Mouse (Mus musculus) spleen, adult 12 weeks (tissue): ENCODE data around the gene Npas1.

Experiments used
- DNase-seq: peaks from one replicate; pipeline ENCODE4 v3.0.0; 2022; ENCODE audit warnings: low spot score

Npas1 gene

DNA sequence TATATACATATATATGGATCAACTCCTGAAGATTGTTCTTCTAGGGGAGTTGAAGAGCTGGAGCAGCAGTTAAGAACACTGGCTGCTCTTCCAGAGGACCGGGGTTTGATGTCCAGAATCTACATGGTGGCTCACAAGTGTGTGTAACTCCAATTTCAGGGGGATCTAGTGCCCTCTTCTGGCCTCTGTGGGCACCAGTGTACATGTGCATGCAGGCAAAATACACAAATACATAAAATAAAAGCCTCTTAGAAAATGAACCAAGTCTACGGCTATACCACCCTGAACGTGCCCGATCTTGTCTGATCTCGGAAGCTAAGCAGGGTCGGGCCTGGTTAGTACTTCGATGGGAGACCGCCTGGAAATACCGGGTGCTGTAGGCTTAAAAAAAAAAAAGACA, 6.0 kb downstream of the Npas1 start:
- DNase-seq = no peak

DNA sequence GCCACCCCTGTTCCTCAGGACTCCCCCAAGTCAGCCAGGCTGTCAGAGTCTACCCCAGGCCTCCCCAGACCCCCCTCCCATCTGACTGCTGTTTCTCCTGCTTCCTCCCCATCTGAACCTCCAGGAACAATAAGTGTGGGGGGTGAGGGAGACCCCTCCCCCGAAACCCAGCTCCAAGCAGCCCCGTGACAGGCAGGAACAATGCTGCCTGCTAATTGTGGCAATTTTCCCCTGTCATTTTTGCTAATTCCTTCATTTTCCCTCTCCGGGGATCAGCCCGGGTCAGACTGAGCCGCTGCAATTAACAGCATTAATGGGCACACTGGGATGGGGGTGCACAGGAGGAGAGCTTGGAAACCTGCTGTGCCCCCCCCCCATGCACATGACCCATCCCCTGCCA, 9.4 kb downstream of the Npas1 start:
- DNase-seq = no peak

DNA sequence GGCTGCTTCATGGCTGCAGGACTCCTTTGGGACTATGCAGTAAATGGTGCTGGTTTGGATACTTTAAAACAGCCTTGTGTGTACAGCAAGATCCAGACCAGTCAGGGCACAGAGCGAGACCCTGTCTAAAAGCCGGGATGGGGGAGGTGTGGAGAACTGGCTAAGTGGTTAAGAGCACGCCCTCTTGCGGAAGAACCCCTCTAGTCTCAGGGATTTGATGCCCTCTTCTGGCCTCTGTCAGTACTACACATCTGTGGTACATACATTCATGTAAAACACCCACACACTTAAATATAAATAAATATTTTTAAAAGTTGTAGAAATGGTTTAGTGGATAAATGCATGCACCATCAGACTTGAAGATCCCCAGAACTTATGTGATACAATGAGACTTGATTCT, 11.0 kb downstream of the Npas1 start:
- peak; percentile 27 for DNase-seq

DNA sequence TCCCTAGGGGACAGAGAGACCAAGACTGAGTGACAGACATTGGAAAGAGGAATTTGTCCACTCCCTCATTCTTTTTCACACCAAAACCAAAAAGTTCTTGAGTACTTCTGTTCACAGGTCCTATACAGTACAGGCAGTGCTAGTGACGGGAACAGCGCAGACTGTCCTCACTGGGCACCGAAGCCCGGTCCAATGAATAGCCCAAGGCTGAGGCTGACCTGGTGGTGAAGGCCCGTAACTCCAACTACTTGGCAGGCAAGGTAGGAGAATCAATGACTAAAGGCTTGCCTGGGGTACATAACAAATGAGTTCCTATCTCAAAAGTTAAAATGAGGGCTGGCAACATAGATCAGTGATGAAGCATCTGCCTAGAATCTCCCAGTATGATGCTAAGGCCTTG, 12.0 kb downstream of the Npas1 start:
- no peak for DNase-seq

DNA sequence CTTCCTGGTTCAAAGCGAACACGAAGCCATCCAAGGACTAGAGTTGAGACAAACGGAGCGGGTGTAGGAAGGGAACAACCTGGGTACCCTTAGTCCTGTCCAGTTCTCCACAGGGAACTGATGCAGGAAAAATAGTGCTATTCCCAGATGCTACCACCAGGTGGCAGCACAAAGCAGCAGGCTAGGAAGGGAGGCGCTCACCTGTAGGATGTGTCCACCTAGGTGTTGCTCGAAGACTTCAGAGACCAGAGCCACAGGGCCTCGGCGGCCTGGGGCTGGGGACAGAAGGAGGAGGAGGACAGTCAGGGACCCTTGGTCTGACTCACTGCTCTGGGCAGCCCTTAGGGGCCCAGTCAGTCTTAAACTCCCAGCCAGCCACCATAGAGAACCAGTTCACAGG, 12.4 kb downstream of the Npas1 start:
- DNase-seq = peak; percentile 64

DNA sequence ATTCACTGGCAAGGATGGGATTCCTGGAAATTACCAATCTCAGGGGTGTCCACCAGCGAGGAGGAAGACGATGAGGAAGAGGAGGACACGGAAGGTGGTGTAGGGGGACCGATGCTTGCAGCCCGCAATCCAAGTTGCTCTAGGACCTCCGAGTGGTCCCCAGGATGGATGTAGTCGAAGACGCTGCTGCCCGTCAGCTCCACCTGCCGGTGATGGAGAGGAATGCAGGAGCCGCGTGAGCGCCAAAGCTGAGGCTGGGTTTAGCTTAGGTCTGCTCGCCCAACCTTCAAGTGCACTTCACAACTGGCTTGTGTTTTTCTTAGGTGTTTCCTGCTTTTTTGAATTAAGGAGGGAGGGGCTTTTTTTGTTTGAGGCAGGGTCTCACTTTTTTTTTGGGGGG, 14.3 kb downstream of the Npas1 start:
- peak; percentile 72 for DNase-seq

DNA sequence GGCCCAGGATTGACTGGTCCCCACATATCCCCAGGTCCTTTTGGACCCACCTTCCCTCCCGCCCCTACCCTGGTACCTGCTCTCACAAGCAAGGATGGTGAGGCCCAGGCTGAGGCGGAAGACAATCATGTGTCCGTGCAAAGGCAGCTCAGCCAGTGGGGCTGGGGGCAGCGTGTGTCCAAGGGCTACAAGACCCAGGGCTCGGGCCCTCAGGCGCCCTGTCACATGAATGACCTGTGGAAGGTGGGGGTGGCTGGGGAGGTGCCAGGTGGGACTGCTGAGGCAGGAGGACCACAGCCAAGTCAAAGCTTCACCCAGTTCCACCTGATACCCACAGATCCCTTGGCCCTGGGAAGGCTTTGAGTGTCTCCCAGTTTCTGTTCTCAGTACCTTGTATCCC, 15.8 kb downstream of the Npas1 start:
- DNase-seq = no peak

DNA sequence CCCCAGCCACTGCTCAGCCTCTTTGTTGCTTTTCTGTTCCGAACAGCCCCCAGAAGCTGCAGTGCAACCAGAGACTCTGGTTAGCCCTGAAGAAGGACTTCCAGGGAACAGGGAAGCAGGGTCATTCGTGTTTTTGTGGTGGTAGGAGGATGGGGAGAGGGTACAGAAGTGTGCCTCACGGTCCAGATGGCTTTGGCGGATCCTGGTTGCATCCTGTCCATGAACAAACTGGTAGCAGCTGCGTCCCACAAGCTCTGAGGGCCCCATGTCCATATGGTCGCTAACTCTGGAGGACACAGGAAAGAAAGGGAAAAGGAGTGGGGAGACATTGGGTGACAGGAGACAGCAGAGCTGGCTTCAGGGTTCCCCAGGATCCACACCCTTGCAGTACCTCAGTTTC, 16.4 kb downstream of the Npas1 start:
- DNase-seq = no peak

DNA sequence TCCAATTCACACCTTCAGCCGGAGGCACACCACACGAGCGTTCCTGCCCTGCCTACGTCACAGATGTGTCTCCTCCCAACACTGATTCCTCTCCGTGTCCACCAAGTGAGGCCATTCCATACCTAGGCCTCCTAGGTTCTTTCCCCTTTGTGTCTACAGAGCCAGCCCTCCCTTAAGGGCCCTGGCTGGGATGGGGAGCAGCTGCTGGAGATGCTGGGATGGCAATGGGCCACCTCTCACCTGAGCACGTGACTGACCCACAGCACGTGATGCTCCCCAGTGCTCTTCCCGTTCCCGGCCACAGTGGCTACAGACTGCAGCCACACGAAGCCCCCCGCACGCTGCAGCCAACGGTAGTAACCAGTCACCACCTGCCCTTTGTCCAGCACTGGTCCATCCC, 17.0 kb downstream of the Npas1 start:
- no peak for DNase-seq

DNA sequence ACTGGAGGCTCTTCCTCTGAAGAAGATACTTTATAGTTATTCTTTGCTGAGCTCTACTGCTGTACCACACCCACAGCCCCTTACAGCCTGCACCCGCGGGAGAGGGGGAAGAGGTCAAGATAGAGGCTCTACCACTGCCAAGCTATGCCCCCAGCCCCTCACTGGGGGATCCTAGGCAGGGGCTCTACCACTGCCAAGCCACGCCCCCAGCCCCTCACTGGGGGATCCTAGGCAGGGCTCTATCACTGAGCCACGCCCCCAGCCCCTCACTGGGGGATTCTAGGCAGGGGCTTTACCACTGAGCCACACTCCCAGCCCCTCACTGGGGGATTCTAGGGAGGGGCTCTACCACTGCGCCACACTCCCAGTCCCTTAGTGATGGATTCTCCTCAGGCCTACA, 21.2 kb downstream of the Npas1 start:
- DNase-seq = no peak

DNA sequence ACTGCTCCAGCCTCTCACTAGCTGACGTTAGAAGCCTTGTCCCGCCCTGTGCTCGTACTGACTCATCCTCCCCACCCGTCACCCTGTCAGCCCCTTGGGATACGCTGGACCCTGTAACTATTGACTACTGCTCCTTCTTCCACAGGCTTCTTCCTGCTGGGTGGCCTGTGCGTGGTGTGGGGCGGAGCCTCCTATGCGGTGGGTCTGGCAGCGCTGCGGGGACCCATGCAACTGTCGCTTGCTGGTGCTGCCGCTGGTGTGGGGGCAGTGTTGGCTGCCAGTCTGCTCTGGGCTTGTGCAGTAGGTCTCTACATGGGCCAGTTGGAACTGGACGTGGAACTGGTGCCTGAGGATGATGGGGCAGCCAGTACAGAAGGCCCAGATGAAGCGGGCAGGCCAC, 22.5 kb downstream of the Npas1 start:
- no peak for DNase-seq

DNA sequence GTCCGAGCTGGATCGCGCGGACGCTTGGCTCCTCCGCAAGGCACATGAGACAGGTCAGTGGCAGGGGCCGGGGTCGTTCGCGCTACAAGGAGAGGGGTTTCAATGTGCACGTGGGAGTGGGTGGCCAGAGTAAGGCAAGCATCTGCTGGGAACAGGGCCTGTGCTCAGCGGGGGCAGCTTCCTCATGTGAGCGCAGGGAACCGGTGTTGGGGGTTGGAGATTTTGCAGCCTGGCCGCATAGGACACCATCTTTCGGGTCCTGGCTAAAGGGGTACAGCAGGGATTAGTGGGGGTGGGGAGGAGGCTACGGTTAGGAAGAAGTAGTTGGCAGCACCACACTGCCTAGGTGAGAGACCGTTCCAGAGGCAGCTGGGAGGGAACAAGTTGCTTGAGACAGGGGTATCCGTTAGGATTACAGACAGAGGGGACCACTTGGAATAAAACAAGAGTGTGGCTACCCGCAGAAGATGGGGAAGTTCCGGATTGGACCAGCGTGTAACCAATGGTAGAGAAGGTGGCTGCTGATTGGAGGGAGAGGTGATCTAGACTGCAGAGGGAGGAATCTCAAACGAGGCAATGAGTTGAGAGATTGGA, 24.3 kb downstream of the Npas1 start:
- DNase-seq = no peak

DNA sequence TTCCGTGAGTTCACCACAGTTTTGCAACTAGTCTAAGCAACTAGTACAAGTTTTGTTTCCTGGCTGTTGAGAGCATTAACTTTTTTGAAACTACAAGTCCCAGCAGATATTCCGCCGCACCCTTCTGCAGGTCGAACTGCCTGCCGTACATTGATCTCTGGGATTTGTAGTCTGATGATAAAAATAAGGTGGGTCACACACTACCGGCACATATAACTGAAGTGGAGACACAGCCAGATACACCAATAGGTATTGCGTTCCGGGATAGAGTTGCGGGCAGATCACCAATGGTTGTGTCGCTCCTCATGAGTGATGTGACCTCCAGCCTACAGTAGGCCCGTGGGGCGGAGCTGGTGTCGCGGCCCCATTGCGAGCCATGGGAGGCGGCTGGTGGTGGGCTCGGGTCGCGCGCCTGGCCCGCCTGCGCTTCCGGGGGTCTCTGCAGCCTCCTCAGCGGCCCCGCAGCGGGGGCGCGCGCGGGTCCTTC, 24.9 kb downstream of the Npas1 start, which contains the start of gene Tmem160:
Gene Tmem160, plus strand, starts transcription at position 193 of the 487 bp plus-strand sequence.
- DNase-seq = peak; percentile 69

DNA sequence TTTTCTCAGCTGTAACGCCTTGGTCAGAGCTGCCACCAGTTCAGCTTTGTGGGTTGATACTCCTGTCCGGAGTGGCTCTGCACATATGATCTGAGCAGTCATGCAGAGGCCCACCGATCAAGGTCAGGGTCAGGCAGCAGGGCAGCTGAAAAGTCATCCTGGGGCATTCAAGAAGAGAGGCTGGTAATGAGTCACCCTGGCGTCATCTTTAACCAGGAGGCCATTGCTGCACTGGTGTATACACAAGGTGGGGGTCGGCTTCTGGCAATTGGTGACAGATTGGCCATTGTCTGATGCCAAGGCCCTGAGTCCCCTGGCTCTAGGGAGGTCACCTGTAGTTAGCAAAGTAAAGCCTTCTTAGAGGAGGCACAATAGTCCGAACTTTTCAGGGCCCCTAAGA, 25.9 kb downstream of the Npas1 start:
- DNase-seq = no peak

DNA sequence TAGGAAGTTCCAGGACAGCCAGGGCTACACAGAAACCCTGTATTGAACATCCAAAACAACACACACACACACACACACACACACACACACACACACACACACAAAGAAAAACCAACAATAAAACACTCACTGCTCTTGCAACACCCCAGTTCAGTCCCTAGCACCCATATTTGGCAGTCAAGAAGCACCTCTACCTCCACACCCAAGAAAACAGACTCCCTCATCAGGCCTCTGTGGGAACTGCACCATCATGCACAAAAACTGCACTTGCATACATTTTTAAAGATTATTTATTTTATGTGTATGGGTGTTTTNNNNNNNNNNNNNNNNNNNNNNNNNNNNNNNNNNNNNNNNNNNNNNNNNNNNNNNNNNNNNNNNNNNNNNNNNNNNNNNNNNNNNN, 36.3 kb downstream of the Npas1 start:
- DNase-seq = no peak

DNA sequence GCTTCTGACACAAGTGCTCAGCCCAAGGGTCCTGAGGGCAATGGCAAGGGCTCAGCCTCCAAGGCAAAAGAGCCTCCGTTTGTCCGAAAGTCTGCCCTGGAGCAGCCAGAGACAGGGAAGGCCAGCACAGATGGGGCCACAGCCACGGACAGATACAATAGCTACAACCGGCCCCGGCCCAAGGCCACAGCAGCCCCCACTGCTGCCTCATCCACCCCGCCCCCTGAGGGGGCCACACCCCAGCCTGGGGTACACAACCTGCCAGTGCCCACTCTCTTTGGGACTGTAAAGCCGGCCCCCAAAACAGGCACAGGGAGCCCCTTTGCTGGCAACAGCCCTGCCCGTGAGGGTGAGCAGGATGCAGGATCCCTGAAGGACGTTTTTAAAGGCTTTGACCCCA, 42.4 kb downstream of the Npas1 start:
- no peak for DNase-seq

DNA sequence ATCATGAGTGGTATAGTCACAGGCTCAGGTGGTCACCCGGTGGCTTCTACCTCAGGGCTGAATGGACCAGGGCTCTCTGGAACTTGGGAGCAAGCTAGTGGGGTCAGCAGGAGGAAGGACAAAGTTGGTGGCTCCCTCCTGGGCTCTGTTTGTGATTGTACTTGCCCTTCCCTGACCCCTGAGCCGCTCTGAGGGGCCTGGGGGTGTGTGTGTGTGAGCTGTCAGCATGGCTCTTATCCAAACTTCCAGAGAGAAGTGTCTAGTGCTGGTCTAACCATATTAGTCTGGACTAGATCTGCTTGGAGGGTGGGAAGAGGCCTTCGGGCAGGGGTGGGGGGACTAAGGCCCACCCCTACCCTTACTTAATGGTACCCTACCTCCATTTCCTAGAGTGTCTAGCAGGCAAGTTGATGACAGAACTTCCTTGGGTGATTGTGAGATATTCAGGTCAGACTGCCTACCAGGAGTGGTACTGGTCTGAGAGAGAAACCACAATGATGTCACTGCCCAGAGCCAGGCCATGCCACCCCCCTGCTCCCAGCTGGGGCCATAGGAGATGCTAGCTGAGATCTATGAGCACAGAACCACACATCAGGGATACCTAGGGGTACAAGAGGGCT, 44.1 kb downstream of the Npas1 start:
- DNase-seq = no peak

DNA sequence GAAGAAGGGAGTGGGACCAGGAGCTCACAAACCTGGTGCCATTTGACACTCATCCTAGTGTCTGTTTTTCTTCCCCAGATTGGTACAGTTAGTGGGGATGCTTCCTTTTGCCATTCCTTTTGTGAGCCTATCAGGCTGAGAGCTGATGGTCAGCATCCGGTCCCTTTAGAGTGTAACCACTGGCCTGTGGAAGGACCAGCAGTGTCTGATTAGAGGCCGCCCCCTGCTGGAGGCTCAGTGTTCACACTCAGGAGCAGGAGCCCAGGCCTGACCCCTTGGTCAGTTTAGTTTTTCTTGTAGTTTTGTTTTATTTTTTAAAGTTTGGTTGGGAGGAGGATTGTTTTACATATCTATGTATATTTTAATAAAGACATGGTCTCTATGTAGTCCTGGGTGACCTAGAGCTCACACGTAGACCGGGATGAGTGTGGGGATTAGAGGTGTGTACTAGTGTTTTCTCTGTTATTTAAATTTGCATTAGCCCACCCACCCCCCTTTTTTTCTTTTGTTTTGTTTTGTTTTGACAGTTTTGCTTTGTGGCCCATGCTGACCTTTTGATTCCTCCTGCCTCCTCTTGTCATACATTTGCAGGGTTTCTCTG, 51.3 kb downstream of the Npas1 start:
- peak; percentile 67 for DNase-seq

DNA sequence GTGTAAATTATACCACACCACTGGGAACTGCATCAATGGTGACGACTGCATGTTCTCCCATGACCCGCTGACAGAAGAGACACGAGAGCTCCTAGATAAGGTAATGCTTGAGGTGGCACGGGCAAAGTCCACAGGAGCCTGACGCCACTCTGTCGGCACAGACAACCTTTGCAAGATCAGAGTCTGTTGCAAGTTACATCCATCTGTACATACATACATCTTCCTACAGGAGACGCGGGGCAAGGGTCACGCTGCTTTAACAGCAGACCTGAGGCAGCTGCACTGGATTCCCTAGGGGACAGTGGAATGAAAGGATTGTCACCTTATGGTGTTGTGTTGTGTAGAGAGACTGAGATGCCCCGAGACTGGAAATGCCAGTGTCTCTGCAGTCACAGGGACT, 51.8 kb downstream of the Npas1 start:
- no peak for DNase-seq

DNA sequence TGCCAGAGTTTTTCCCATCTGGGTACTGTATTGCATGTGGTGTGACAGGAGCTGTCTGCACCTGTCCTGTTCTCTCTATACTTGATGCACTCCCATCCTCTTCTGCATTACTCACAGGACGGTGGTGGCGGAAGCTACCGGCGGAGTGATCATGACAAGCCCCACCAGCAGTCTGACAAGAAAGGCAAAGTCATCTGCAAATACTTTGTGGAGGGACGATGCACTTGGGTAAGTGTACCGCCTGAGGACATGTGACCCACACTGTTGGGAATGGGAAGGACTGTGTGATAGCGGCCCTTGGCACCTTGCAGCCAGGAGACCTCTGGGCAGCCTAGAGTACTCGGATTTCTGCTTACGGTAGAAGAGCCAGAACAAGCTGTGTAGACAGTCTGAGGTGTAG, 53.8 kb downstream of the Npas1 start:
- DNase-seq = no peak

DNA sequence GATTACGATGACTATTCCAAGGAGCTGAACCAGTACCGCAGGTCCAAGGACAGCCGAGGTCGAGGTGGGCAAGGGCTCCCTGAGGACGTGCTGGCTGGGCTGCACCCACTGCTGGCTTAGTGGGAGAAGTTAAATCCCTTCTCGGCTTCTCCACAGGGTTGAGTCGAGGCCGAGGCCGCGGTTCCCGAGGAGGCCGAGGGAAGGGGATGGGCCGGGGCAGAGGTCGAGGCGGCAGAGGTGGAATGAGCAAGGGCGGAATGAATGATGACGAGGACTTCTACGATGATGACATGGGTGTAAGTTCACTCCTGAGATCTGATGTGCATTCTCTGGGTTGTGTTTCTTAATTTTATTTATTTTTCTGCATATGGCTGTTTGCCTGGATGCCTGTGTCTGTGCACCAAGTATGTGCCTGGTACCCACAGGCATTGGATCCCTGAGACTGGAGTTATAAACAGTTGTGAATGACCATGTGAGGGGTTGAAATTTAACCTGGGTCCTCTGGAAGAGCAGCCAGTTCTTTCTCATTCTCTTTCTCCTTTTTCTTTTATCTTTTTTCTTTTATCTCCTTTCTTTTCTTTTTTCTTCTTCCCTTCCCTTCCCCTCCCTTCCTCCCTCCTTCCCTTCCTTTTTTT, 55.2 kb downstream of the Npas1 start:
- DNase-seq = no peak

DNA sequence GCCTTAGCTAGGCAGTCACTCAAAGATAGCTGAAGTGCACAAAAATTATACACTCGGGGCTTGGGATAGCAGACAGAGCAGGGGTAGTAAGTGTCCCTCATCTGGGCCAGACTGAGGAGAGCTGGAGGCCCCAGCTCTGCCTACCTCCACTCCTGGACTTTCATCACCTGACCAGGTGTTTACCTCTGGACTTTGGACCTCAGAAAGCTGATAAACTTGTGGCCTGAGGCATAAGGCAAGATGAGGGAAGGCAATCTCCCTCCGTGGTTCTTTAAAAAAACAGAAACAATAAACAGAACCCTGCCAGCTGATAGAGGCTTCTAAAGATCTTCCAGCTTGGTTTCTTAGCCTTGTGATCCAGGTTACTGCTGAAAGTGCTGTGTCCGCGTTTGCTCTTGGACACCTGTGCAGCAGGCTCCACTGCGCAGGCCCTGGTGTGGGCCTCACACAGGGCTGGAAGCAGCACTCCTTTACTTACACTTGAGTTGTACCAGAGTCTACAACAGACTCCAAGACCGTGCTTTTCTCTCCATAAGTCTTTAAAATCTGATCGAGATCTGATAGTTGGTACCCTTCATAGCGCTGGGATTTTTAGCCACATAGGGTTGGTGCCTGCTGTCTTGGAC, 56.9 kb downstream of the Npas1 start:
- DNase-seq = no peak

DNA sequence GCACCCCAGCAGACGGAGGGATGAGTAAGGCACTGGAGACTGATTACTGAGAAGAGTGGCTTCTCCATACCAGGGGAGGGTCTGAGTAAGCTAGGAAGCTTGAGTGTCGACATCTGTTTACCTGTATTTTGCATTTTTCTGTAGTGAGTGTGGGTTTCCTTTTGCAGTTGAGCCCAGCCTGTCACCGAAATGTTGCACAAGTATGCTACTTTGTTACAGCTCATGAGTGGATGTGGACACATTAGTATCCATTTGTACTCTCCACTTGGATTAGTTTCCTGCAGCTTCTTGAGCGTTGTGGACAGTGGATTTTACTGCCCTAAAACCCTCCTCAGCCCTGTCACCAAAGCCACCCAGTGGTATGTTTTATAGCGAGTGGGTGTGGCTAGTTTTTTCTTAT, 58.8 kb downstream of the Npas1 start:
- no peak for DNase-seq
